Mouse (Mus musculus): ENCODE data around the gene Zfp451. TPM values are rescaled to one million over a fixed set of nuclear protein-coding genes. Genes with fewer than 3 reads are reported as not detected.

Zfp451 gene
- polyA plus RNA-seq, 1 experiment from 2014 or later = 14.6 TPM

GRCm38 (mm10) chr1:33738681-33739278 is 75.6 kb downstream of the Zfp451 start:
- 85% methylated on average over 11 of the region's 11 CpGs for WGBS
- Histone ChIP-seq H3K27ac (replicated peaks) (no peak overlapping the region), H3K4me1 (no peaks in the 10 kb centered on the region), H3K9me3 (no peaks in the 10 kb centered on the region), H3K4me2 (no peak overlapping the region), H3K9ac (no peak overlapping the region), H3K36me3 (peaks cover 69% of the 10 kb centered on the region), H3K27me3 (replicated peaks) (no peaks in the 10 kb centered on the region), H3K4me3 (no peak overlapping the region)
- ATAC-seq (ENCODE audit: extremely low read depth, insufficient number of reproducible peaks, low FRiP score, low TSS enrichment) = no peak

GRCm38 (mm10) chr1:33738281-33738680 is 76.1 kb downstream of the Zfp451 start:
- Histone ChIP-seq H3K4me1 (no peaks in the 10 kb centered on the region), H3K36me3 (peaks cover 72% of the 10 kb centered on the region), H3K9ac (no peak overlapping the region), H3K4me3 (no peak overlapping the region), H3K27me3 (replicated peaks) (no peaks in the 10 kb centered on the region), H3K4me2 (no peak overlapping the region), H3K9me3 (no peaks in the 10 kb centered on the region), H3K27ac (replicated peaks) (no peak overlapping the region)
- WGBS = 88% methylated on average over 11 of the region's 11 CpGs
- no peak for ATAC-seq (ENCODE audit: extremely low read depth, insufficient number of reproducible peaks, low FRiP score, low TSS enrichment)

GRCm38 (mm10) chr1:33734001-33734685 is 80.3 kb downstream of the Zfp451 start:
- H3K27ac ChIP-seq (replicated peaks) = no peak overlapping the region
- no peak for ATAC-seq (ENCODE audit: extremely low read depth, insufficient number of reproducible peaks, low FRiP score, low TSS enrichment)
- H3K4me2 ChIP-seq = no peak overlapping the region
- peaks cover 73% of the 10 kb centered on the region for H3K36me3 ChIP-seq
- no peak overlapping the region for H3K9ac ChIP-seq
- H3K9me3 ChIP-seq = no peaks in the 10 kb centered on the region
- WGBS = 77% methylated on average over 5 of the region's 5 CpGs
- no peak overlapping the region for H3K4me3 ChIP-seq
- H3K27me3 ChIP-seq (replicated peaks) = no peaks in the 10 kb centered on the region
- H3K4me1 ChIP-seq = no peaks in the 10 kb centered on the region

- Histone ChIP-seq H3K9me3 (no peaks in the 10 kb centered on the region), H3K36me3 (peaks cover 72% of the 10 kb centered on the region), H3K27me3 (replicated peaks) (no peaks in the 10 kb centered on the region), H3K4me2 (no peak overlapping the region), H3K9ac (no peak overlapping the region), H3K4me1 (no peaks in the 10 kb centered on the region), H3K27ac (replicated peaks) (no peak overlapping the region), H3K4me3 (no peak overlapping the region)
- 78% methylated on average over 9 of the region's 9 CpGs for WGBS
- no peak for ATAC-seq (ENCODE audit: extremely low read depth, insufficient number of reproducible peaks, low FRiP score, low TSS enrichment)
Observed at GRCm38 (mm10) chr1:33733044-33733443, 81.4 kb downstream of the Zfp451 start.

- no peak for ATAC-seq (ENCODE audit: extremely low read depth, insufficient number of reproducible peaks, low FRiP score, low TSS enrichment)
Observed at GRCm38 (mm10) chr1:33725086-33725485, 89.3 kb downstream of the Zfp451 start.

DNA sequence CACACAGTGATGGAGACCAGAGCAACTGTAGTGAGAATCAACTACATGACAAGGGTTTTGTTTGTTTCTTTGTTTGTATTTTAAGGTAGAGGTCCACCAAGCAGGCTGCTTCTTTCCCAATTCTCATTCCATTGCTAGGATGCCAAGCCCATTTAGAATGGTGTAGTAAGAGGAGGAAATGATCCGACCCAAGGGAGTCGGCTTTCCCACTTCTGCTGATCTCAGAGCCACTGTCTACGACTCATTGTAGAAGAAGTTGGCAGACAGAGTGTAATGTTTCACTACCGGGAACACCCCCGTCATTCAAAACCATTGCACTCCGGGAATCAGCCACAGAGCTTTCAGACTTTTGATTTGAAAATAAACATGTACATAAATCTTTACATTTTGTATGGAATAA is 89.9 kb downstream of the Zfp451 start:
- no peak overlapping the region for H3K27ac ChIP-seq (replicated peaks)
- WGBS = 82% methylated on average over 6 of the region's 6 CpGs
- no peaks in the 10 kb centered on the region for H3K9me3 ChIP-seq
- no peak overlapping the region for H3K4me3 ChIP-seq
- H3K4me1 ChIP-seq = peaks cover 8% of the 10 kb centered on the region
- H3K27me3 ChIP-seq (replicated peaks) = no peaks in the 10 kb centered on the region
- no peak overlapping the region for H3K4me2 ChIP-seq
- H3K9ac ChIP-seq = no peak overlapping the region
- H3K36me3 ChIP-seq = peaks cover 73% of the 10 kb centered on the region
- no peak for ATAC-seq (ENCODE audit: extremely low read depth, insufficient number of reproducible peaks, low FRiP score, low TSS enrichment)

More at GRCm38 (mm10) chr1:33725086-33725485, 89.3 kb downstream of the Zfp451 start:
- Histone ChIP-seq H3K4me2 (no peak overlapping the region), H3K9ac (no peak overlapping the region), H3K27ac (replicated peaks) (no peak overlapping the region), H3K36me3 (peaks cover 79% of the 10 kb centered on the region), H3K4me1 (peaks cover 8% of the 10 kb centered on the region), H3K27me3 (replicated peaks) (no peaks in the 10 kb centered on the region), H3K4me3 (no peak overlapping the region), H3K9me3 (no peaks in the 10 kb centered on the region)
- WGBS = 78% methylated on average over 5 of the region's 5 CpGs

- Histone ChIP-seq H3K36me3 (peaks cover 42% of the 10 kb centered on the region), H3K4me1 (peaks cover 8% of the 10 kb centered on the region), H3K9me3 (no peaks in the 10 kb centered on the region), H3K9ac (0 out of 2 replicates have a peak overlapping the region, but pooled peaks have one; percentile 42), H3K27me3 (replicated peaks) (no peaks in the 10 kb centered on the region), H3K4me2 (peak overlapping the region; percentile 77), H3K27ac (replicated peaks) (no peak overlapping the region), H3K4me3 (peak overlapping the region; percentile 81)
- ATAC-seq (ENCODE audit: extremely low read depth, insufficient number of reproducible peaks, low FRiP score, low TSS enrichment) = no peak
- WGBS = 71% methylated on average over 7 of the region's 7 CpGs
Observed at GRCm38 (mm10) chr1:33721020-33721419, 93.4 kb downstream of the Zfp451 start.

DNA sequence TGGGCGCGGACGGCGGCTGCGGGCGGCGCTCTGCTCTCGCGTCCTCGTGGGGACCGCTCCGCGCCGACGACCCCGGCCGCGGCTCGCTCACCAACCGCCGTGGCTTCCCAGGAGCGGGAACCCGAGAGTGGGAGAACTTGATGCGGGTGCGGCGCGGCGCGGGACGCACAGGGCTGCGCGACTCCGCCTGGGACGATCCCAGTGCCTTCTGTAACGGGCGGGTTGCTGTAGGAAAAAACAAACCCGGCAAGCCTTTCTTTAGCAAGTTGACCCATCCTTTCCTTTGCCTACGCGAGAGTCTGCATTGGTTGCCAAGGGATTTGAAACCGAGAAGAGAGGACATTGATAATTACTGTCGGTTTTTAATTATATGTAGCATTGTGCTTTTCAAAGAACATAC is 94.2 kb downstream of the Zfp451 start:
- H3K4me2 ChIP-seq = peak overlapping the region; percentile 77
- no peak for ATAC-seq (ENCODE audit: extremely low read depth, insufficient number of reproducible peaks, low FRiP score, low TSS enrichment)
- H3K36me3 ChIP-seq = peaks cover 34% of the 10 kb centered on the region
- peak overlapping the region; percentile 92 for H3K9ac ChIP-seq
- no peaks in the 10 kb centered on the region for H3K9me3 ChIP-seq
- H3K4me1 ChIP-seq = peaks cover 8% of the 10 kb centered on the region
- H3K4me3 ChIP-seq = peak overlapping the region; percentile 81
- WGBS = 0% methylated on average over 28 of the region's 41 CpGs
- H3K27me3 ChIP-seq (replicated peaks) = no peaks in the 10 kb centered on the region
- H3K27ac ChIP-seq (replicated peaks) = peak overlapping the region; percentile 76

- Histone ChIP-seq H3K4me1 (peaks cover 8% of the 10 kb centered on the region), H3K27ac (replicated peaks) (peak within 1 kb of the TSS; percentile 76), H3K36me3 (peaks cover 30% of the 10 kb centered on the region), H3K9ac (peak within 1 kb of the TSS; percentile 92), H3K27me3 (replicated peaks) (no peaks in the 10 kb centered on the region), H3K4me2 (peak within 1 kb of the TSS; percentile 77), H3K4me3 (peak within 1 kb of the TSS; percentile 81), H3K9me3 (no peaks in the 10 kb centered on the region)
- ATAC-seq (ENCODE audit: extremely low read depth, insufficient number of reproducible peaks, low FRiP score, low TSS enrichment) = peak; percentile 73
- WGBS = under 1% methylated on average over 48 of the region's 54 CpGs
Observed at GRCm38 (mm10) chr1:33719733-33720225, 94.6 kb downstream of the Zfp451 start, which contains the start of gene Rab23. Gene Rab23, plus strand, starts transcription at chr1:33719887.

- no peak overlapping the region for H3K9ac ChIP-seq
- no peak overlapping the region for H3K27ac ChIP-seq (replicated peaks)
- no peaks in the 10 kb centered on the region for H3K9me3 ChIP-seq
- peaks cover 11% of the 10 kb centered on the region for H3K36me3 ChIP-seq
- no peak overlapping the region for H3K4me2 ChIP-seq
- WGBS = 76% methylated on average over 1 of the region's 1 CpGs
- H3K27me3 ChIP-seq (replicated peaks) = 0 out of 2 replicates have a peak, but pooled peaks cover 6% of the 10 kb centered on the region
- no peak for ATAC-seq (ENCODE audit: extremely low read depth, insufficient number of reproducible peaks, low FRiP score, low TSS enrichment)
- H3K4me1 ChIP-seq = peaks cover 8% of the 10 kb centered on the region
- H3K4me3 ChIP-seq = no peak overlapping the region
Observed at GRCm38 (mm10) chr1:33717636-33718035, 96.8 kb downstream of the Zfp451 start.

GRCm38 (mm10) chr1:33714796-33715195 is 99.6 kb downstream of the Zfp451 start:
- H3K4me3 ChIP-seq = no peak overlapping the region
- no peak overlapping the region for H3K27ac ChIP-seq (replicated peaks)
- H3K9me3 ChIP-seq = no peaks in the 10 kb centered on the region
- no peaks in the 10 kb centered on the region; the same call in 1 of the 2 replicates for H3K4me1 ChIP-seq
- no peaks in the 10 kb centered on the region for H3K36me3 ChIP-seq
- 0 out of 2 replicates have a peak, but pooled peaks cover 6% of the 10 kb centered on the region for H3K27me3 ChIP-seq (replicated peaks)
- peak overlapping the region; percentile 42 for H3K4me2 ChIP-seq
- WGBS = 6% methylated on average over 10 of the region's 10 CpGs
- no peak for ATAC-seq (ENCODE audit: extremely low read depth, insufficient number of reproducible peaks, low FRiP score, low TSS enrichment)
- H3K9ac ChIP-seq = no peak overlapping the region
